Mouse (Mus musculus) forebrain, embryonic 10.5 days (tissue): ENCODE results near the gene Egfl7. TPM values are rescaled to one million over a fixed set of nuclear protein-coding genes. Genes with fewer than 3 reads are reported as not detected.
A peak's percentile ranks its signal among the peaks of the same experiment; 100 is the strongest.

Experiments
- DNase-seq: peaks from one replicate; pipeline ENCODE4 v3.0.0-alpha.2; 2017; ENCODE audit warnings: low spot score; ENCODE audit errors: extremely low spot score
- H3K27ac ChIP-seq: fragments of 300-500 bp; sonication (generic); 2 replicates; pipeline ENCODE4 v1.5.1; 2016; ENCODE audit warnings: mild to moderate bottlenecking
- H3K27me3 ChIP-seq: fragments of 300-500 bp; sonication (generic); 2 replicates; pipeline ENCODE4 v1.6.1; 2016; ENCODE audit warnings: mild to moderate bottlenecking; ENCODE audit not compliant: poor library complexity, severe bottlenecking
- H3K36me3 ChIP-seq: fragments of 300-500 bp; sonication (generic); replicated peaks from 2 replicates; pipeline ENCODE4 v1.6.1; 2016; ENCODE audit warnings: mild to moderate bottlenecking, moderate library complexity
- H3K4me1 ChIP-seq: fragments of 300-500 bp; sonication (generic); 2 replicates; pipeline ENCODE4 v1.6.1; 2016
- H3K4me3 ChIP-seq: fragments of 300-500 bp; sonication (generic); 2 replicates; pipeline ENCODE4 v1.5.1; 2016; ENCODE audit warnings: mild to moderate bottlenecking, moderate library complexity
- H3K9me3 ChIP-seq: fragments of 300-500 bp; sonication (generic); 2 replicates; pipeline ENCODE4 v1.6.1; 2016; ENCODE audit warnings: mild to moderate bottlenecking, moderate library complexity
- WGBS: fragments of 180-500 bp; shearing (Covaris S2); methylation state at CpG from one replicate; pipeline ENCODE4 v1.1.7; 2016; 5-methylcytosine and 5-hydroxymethylcytosine counted together
- polyA plus RNA-seq: library from polyadenylated mRNA; unstranded; fragments of >200 nt; fragmentation: Nextera tagmentation; extraction: Ambion mirVana; gene quantifications from 2 replicates; pipeline ENCODE4 v1.2.1, GENCODE M21; 2016

The Egfl7 gene
- polyA plus RNA-seq, 1 experiment from 2014 or later: 89.9 TPM

GRCm38 (mm10) chr2:26571826-26572225 is 8.0 kb upstream of the Egfl7 start:
- no peaks in the 10 kb centered on the region for H3K36me3 ChIP-seq
- DNase-seq: no peak
- H3K9me3 ChIP-seq: no peaks in the 10 kb centered on the region
- WGBS: 77% methylated on average over 5 of the region's 5 CpGs
- peak overlapping the region; percentile 56 for H3K27ac ChIP-seq
- peaks cover 52% of the 10 kb centered on the region for H3K4me1 ChIP-seq
- H3K4me3 ChIP-seq: no peak overlapping the region
- H3K27me3 ChIP-seq: no peaks in the 10 kb centered on the region

GRCm38 (mm10) chr2:26573396-26573795 is 6.4 kb upstream of the Egfl7 start:
- DNase-seq: no peak
- H3K4me1 ChIP-seq: peaks cover 68% of the 10 kb centered on the region
- no peaks in the 10 kb centered on the region for H3K27me3 ChIP-seq
- no peaks in the 10 kb centered on the region for H3K9me3 ChIP-seq
- 85% methylated on average over 12 of the region's 12 CpGs for whole genome bisulfite sequencing
- H3K4me3 ChIP-seq: no peak overlapping the region
- H3K27ac ChIP-seq: no peak overlapping the region
- H3K36me3 ChIP-seq: no peaks in the 10 kb centered on the region

GRCm38 (mm10) chr2:26573807-26574206 is 6.0 kb upstream of the Egfl7 start:
- Histone ChIP-seq H3K27me3 (no peaks in the 10 kb centered on the region), H3K27ac (0 out of 2 replicates have a peak overlapping the region, but pooled peaks have one; percentile 78), H3K36me3 (no peaks in the 10 kb centered on the region), H3K4me3 (no peak overlapping the region), H3K9me3 (no peaks in the 10 kb centered on the region), H3K4me1 (peaks cover 72% of the 10 kb centered on the region)
- 43% methylated on average over 5 of the region's 5 CpGs for WGBS
- no peak for DNase-seq

GRCm38 (mm10) chr2:26574862-26575261 is 5.0 kb upstream of the Egfl7 start:
- WGBS: 27% methylated on average over 5 of the region's 5 CpGs
- Histone ChIP-seq H3K4me1 (peaks cover 72% of the 10 kb centered on the region), H3K27ac (peak overlapping the region; percentile 78), H3K36me3 (no peaks in the 10 kb centered on the region), H3K4me3 (no peak overlapping the region), H3K27me3 (no peaks in the 10 kb centered on the region), H3K9me3 (no peaks in the 10 kb centered on the region)
- DNase-seq: no peak

GRCm38 (mm10) chr2:26575378-26575777 is 4.4 kb upstream of the Egfl7 start:
- Histone ChIP-seq H3K4me3 (no peak overlapping the region), H3K9me3 (no peaks in the 10 kb centered on the region), H3K4me1 (peaks cover 70% of the 10 kb centered on the region), H3K27me3 (no peaks in the 10 kb centered on the region), H3K36me3 (no peaks in the 10 kb centered on the region), H3K27ac (peak overlapping the region; percentile 78)
- 94% methylated on average over 1 of the region's 1 CpGs for WGBS
- no peak for DNase-seq

GRCm38 (mm10) chr2:26575865-26576264 is 3.9 kb upstream of the Egfl7 start:
- Histone ChIP-seq H3K4me3 (no peak overlapping the region), H3K36me3 (no peaks in the 10 kb centered on the region), H3K9me3 (no peaks in the 10 kb centered on the region), H3K4me1 (peaks cover 67% of the 10 kb centered on the region), H3K27ac (peak overlapping the region; percentile 78), H3K27me3 (no peaks in the 10 kb centered on the region)
- no peak for DNase-seq
- WGBS: 76% methylated on average over 4 of the region's 4 CpGs

GRCm38 (mm10) chr2:26576462-26576861 is 3.4 kb upstream of the Egfl7 start:
- DNase-seq: no peak
- H3K27ac ChIP-seq: peak overlapping the region; percentile 78
- no peaks in the 10 kb centered on the region for H3K27me3 ChIP-seq
- H3K4me1 ChIP-seq: peaks cover 67% of the 10 kb centered on the region
- H3K4me3 ChIP-seq: no peak overlapping the region
- H3K9me3 ChIP-seq: no peaks in the 10 kb centered on the region
- H3K36me3 ChIP-seq: no peaks in the 10 kb centered on the region
- WGBS: 43% methylated on average over 4 of the region's 4 CpGs

- Histone ChIP-seq H3K36me3 (no peaks in the 10 kb centered on the region), H3K4me1 (peaks cover 62% of the 10 kb centered on the region), H3K27me3 (no peaks in the 10 kb centered on the region), H3K9me3 (no peaks in the 10 kb centered on the region), H3K4me3 (no peak overlapping the region), H3K27ac (peak overlapping the region; percentile 78)
- no peak for DNase-seq
- 47% methylated on average over 6 of the region's 6 CpGs for WGBS
Observed at GRCm38 (mm10) chr2:26578369-26578768, 1.4 kb upstream of the Egfl7 start.

GRCm38 (mm10) chr2:26580751-26581150 is 937 bp downstream of the Egfl7 start:
- Histone ChIP-seq H3K36me3 (no peaks in the 10 kb centered on the region), H3K9me3 (no peaks in the 10 kb centered on the region), H3K27ac (0 out of 2 replicates have a peak overlapping the region, but pooled peaks have one; percentile 40), H3K27me3 (peaks cover 8% of the 10 kb centered on the region; the same call in 1 of the 2 replicates), H3K4me3 (no peak overlapping the region), H3K4me1 (peaks cover 42% of the 10 kb centered on the region)
- no peak for DNase-seq
- WGBS: 90% methylated on average over 5 of the region's 5 CpGs

GRCm38 (mm10) chr2:26582203-26582602 is 2.4 kb downstream of the Egfl7 start:
- WGBS: 67% methylated on average over 2 of the region's 2 CpGs
- H3K4me3 ChIP-seq: no peak overlapping the region
- H3K27ac ChIP-seq: no peak overlapping the region
- no peak for DNase-seq
- peaks cover 9% of the 10 kb centered on the region; the same call in 1 of the 2 replicates for H3K27me3 ChIP-seq
- H3K9me3 ChIP-seq: no peaks in the 10 kb centered on the region
- H3K36me3 ChIP-seq: no peaks in the 10 kb centered on the region
- peaks cover 39% of the 10 kb centered on the region for H3K4me1 ChIP-seq

GRCm38 (mm10) chr2:26582741-26583140 is 2.9 kb downstream of the Egfl7 start:
- peak overlapping the region; percentile 63; the same call in 1 of the 2 replicates for H3K27ac ChIP-seq
- peaks cover 9% of the 10 kb centered on the region; the same call in 1 of the 2 replicates for H3K27me3 ChIP-seq
- H3K4me3 ChIP-seq: no peak overlapping the region
- peaks cover 39% of the 10 kb centered on the region for H3K4me1 ChIP-seq
- WGBS: 83% methylated on average over 7 of the region's 7 CpGs
- H3K9me3 ChIP-seq: no peaks in the 10 kb centered on the region
- no peaks in the 10 kb centered on the region for H3K36me3 ChIP-seq
- DNase-seq: no peak

- H3K27me3 ChIP-seq: peaks cover 9% of the 10 kb centered on the region; the same call in 1 of the 2 replicates
- H3K36me3 ChIP-seq: no peaks in the 10 kb centered on the region
- H3K4me1 ChIP-seq: peaks cover 39% of the 10 kb centered on the region
- H3K27ac ChIP-seq: peak overlapping the region; percentile 63
- DNase-seq: no peak
- H3K4me3 ChIP-seq: peak overlapping the region; percentile 36
- H3K9me3 ChIP-seq: no peaks in the 10 kb centered on the region
- 80% methylated on average over 11 of the region's 11 CpGs for WGBS
Observed at GRCm38 (mm10) chr2:26583640-26584039, 3.8 kb downstream of the Egfl7 start.

- 70% methylated on average over 6 of the region's 6 CpGs for WGBS
- H3K4me3 ChIP-seq: peak overlapping the region; percentile 66
- peaks cover 9% of the 10 kb centered on the region; the same call in 1 of the 2 replicates for H3K27me3 ChIP-seq
- peaks cover 38% of the 10 kb centered on the region for H3K4me1 ChIP-seq
- H3K36me3 ChIP-seq: no peaks in the 10 kb centered on the region; the same call in 1 of the 2 replicates
- DNase-seq: no peak
- peak overlapping the region; percentile 54 for H3K27ac ChIP-seq
- H3K9me3 ChIP-seq: no peaks in the 10 kb centered on the region
Observed at GRCm38 (mm10) chr2:26585713-26586112, 5.9 kb downstream of the Egfl7 start.
